Mouse (Mus musculus): Measurements from ENCODE around the gene Sorbs1.

DNA sequence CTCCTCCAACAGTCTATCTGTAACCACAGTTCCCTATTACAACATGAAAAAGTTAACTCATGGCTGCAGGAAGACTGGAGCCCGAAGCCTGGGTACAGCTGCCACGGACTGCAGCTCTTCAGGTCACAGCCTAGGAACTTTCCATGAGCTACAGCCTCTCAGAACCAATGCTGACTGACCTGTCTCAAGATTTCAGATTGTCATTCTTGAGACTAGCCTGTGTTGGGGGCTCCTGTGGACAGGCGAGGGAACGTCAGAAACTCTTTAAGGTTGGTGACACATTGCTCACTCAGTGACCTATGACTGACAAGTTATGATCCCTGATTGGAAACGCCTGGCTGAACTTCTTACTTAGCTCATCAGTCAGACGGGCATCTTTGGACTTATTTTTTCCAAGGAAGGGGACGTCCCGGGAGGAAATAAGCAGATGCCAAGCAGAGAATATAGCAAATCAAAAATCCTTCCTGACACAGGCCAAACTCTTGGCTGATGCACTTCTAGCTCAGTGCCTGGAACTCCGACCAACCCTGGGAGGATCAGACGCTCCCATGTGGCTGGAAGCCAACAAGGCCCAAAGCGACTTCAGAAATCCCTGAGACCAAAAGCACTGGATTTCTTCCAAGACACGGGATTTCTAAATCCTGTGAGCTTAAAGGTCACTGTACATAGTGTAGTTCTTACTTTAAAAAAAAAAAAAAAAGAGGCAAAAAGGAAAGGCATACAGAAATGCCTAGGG is 76.9 kb downstream of the Sorbs1 start:
- TF ChIP-seq CTCF (IDR thresholded peaks at IDR 0.05; ENCODE audit: low read depth) (no peak), EP300 (IDR thresholded peaks at IDR 0.05; ENCODE audit: low read depth) (peak; percentile 75)
